Mouse (Mus musculus) adrenal gland (tissue): ENCODE measurements around the gene Rgs9.

Source experiments
- intact Hi-C: fragments of 180-260 bp; cut with DNase I; formaldehyde crosslinking; loops from one replicate; pipeline ENCODE4 v1.15.1; 2025

Rgs9 gene

DNA sequence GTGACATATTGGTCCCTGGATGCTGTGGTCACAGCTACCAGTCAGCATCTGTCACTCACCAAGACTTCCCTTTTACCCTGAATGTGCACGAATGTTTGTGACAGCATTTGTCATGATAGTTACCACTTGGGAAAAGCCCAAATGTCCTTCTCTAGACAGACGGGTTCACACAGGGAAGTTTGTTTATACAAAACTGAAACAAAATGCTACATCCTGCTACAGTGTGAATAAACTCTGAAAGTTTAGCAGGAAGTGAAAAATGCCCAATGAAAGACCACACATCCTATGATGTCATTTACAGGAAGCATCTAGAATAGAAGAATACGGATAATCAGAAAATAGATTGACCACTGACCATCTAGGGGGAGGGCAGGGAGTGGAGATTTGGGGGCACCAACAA, 51.0 kb downstream of the Rgs9 start:
- intact Hi-C loops = loop anchor here (5.0 to 10.0 kb wide), 2 partner anchors 60 to 618 kb away; no protein-coding TSS in a partner anchor

DNA sequence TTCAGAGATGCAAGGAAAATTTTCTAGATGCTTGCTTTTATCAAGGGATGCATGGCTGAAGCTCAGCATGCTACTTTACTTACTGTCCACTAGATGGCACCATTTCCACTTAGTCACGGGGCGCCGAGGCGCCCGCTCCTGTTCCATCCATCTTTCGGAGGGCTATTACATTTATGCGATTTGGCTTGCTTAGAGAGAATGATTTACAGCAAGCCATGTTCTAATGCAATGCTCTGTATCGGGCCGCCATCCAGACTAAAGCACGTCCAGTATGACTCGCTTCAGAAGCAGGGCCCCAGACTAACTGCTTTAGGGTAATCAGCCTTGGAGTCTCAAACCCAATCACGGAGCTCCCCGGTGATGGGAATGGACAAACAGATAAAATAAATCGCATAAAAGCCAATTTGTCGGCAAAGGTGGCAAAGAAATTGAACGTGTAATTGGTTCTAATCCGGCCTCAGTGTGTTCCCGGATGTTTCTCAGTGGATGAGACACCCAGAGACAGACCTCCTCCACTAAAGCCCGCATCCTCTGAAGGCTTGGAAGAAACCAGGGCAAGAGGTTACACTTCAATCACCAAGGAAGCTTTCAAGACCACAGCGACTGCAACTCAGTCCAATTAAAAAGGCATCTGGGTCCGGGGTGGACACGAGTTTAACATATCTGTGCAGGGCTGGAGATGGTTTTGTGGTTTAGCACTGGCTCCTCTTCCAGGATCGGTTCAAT, 53.1 kb downstream of the Rgs9 start:
- intact Hi-C loops = loop anchor here (5.0 to 10.0 kb wide), 4 partner anchors 63 to 620 kb away; no protein-coding TSS in a partner anchor

GRCm38 (mm10) chr11:109240126-109240525, 57.8 kb downstream of the Rgs9 start:
- intact Hi-C loops = loop anchor here (5.0 to 10.0 kb wide), 3 partner anchors 202 to 625 kb away; no protein-coding TSS in a partner anchor

DNA sequence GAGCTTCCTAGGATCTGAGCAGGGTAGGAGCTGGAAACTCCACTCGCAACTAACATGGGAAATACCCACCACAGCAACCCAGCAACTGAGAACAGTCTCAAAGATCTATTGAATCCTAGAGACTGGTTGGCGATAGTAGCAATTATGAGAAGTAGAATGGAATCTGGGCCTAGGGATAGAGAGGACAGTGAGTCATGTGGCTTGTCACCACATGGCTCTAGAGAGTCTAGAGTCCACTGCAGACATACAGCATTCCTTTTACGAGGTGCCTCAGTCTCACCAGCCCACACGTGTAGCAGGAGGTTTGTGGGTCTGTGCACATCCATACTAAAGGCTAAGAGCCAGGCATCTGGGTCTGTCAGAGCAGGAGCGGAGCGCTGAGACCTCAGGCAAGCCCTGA, 59.3 kb downstream of the Rgs9 start:
- intact Hi-C loops = no loop called here

GRCm38 (mm10) chr11:109237796-109238195, 60.1 kb downstream of the Rgs9 start:
- intact Hi-C loops = no loop called here

GRCm38 (mm10) chr11:109233627-109234026, 64.3 kb downstream of the Rgs9 start:
- intact Hi-C loops = no loop called here

GRCm38 (mm10) chr11:109232811-109233210, 65.1 kb downstream of the Rgs9 start:
- intact Hi-C loops = no loop called here

GRCm38 (mm10) chr11:109227139-109227538, 70.8 kb downstream of the Rgs9 start:
- intact Hi-C loops = no loop called here

GRCm38 (mm10) chr11:109221209-109222007, 76.5 kb downstream of the Rgs9 start:
- intact Hi-C loops = no loop called here

- intact Hi-C loops = no loop called here
Measured at GRCm38 (mm10) chr11:109218722-109219430, 79.1 kb downstream of the Rgs9 start.

- intact Hi-C loops = no loop called here
Measured at GRCm38 (mm10) chr11:109217827-109218536, 79.9 kb downstream of the Rgs9 start.

GRCm38 (mm10) chr11:109210772-109211171, 87.2 kb downstream of the Rgs9 start:
- intact Hi-C loops = no loop called here

DNA sequence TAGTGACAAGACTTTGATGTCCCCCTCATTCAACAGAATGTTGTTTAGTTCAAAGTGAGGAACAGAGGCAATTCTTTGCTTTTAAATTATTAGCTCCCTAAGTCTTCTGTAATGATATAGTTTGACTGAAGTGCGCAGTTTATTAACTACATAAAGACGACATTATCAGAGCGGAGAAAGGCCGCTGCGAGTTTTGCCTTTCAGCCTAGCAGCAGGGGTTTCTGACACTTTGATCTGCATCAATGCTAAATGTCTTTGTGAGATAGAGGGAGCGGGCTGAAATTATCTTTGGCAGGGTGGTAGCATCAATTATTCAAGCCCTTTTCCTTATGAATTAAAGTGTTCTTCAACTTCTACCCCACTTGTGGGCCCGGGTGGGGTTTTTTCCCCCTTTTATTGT, 87.6 kb downstream of the Rgs9 start:
- intact Hi-C loops = no loop called here

DNA sequence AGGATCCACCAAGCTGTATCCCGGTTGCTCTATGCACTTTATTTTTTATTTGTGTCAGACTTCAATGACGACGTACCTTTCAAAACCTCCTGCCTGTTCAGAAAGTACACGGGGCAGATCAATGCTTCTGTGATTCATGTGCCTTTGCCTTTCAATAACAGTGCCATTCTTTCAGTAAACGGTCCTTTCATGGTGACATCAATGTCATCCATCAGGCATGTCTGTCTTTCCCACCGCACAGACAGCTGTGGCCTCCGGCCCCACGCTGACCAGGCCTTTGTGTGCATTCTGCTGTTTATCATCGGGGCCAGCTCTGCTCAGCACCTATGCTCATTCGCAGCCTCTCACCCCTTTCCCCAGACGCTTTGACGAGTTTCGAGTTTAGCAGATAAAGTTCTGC, 91.2 kb downstream of the Rgs9 start:
- intact Hi-C loops = no loop called here

DNA sequence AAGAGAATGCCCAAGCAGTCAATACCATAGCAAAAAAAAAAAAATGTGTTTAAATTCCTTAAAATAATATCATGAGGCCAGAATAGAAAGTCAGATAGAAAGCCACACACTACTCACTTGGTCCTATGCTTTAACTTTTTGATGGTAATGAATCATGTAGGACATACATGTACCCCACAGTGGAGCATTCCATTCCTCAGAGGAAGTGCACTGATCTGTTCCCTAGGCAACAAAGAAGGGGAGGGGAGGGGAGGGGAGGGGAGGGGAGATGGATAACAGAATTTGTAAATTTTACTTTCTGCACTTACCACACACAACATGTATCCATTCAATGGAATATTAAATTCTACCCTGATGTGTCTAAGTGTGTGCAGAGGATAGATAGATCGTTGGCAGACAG, 91.9 kb downstream of the Rgs9 start:
- intact Hi-C loops = no loop called here

- intact Hi-C loops = no loop called here
Measured at GRCm38 (mm10) chr11:109199612-109200293, 98.2 kb downstream of the Rgs9 start.

GRCm38 (mm10) chr11:109192673-109193557, 105.0 kb downstream of the Rgs9 start:
- intact Hi-C loops = loop anchor here (5.0 kb wide), 2 partner anchors 266 to 746 kb away; no protein-coding TSS in a partner anchor

GRCm38 (mm10) chr11:109188235-109188634, 109.7 kb downstream of the Rgs9 start:
- intact Hi-C loops = no loop called here

DNA sequence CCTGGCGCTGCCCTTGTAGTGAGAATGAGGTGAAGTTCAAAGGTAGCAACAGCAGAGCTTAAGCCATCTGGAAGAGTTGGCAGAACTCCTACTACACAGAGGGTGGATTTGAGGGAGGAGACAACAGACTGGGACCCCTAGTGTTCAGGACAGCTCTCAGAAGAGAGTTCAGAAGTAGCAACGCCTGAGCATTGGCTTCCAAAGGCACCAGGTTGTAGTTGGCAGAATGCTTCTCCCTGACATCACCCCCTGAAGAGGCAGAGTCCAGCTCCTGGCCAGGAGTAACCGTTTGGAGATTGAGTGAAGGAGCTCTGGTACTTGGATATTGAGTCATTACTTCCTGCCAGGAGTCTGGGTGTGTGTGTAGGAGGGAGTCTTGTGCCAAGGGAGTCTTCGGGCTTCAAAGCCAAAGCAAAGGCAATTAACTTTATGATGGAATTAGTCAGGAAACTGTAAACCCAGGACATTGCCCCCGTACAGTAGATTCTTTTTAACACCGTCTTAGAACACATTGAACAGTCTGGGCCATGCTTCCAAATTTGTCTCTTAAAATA, 110.2 kb downstream of the Rgs9 start:
- intact Hi-C loops = no loop called here
